In the genomic region with DNA sequence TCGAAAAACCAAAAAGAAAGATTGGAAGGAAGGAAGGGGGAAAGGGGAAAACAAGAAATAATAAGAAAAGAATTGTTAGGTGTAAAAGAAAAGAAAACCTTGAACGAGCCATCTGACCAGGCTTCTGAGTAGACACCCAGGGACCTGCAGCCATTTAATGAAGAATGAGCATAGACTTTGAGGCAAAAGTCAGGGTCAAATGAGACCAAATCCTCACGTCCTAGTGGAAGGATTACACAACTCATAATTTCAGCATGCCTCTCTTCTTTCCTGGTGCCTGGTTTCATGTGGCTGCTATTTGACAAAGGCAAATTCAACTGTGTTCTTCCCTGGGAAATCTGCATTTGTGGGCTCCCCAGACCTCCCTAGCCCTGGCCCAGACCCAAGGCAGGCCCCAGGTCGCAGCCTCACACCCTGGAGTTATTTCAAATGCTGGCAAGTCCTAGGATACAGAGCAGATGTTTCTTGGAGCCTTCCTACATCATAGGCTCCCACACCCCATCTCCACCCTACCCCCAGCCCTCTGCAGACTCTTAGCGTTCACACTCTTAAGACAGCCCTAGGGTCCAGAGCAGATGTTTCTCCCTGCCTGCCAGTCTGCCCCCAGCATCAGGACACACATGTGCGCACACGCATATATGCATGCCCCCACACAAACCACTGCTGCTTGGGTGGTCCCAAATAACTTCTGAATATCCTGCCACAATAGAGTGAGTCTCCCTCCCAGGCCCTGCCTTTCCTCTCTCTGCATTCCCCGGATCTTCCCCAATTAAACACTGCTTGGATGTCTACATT, we compare ENCODE assay signal across 11 mouse cellular contexts. TPM values are rescaled to one million over a fixed set of nuclear protein-coding genes. Genes with fewer than 3 reads are reported as not detected.
DNase-seq lines count a peak whose midpoint lies in the region; ATAC-seq lines count a peak whose summit lies in the region.
"Had no signal": no experiment of that assay in that cellular context is flagged by ENCODE, and none has a peak within 500 bp of the region (broad histone marks: within the 10 kb centered on the region; RNA-seq: fewer than 3 reads in every experiment).

No protein-coding gene starts in this region.

- no peak for DNase-seq in heart, adult 9 months (ENCODE audit: low spot score in 2 of 2)
- DNase-seq in ES-CJ7 (ENCODE audit: low read depth, low spot score): peak; percentile 33
- peak; percentile 35 for DNase-seq in midbrain, embryonic 10.5 days (ENCODE audit: low spot score)
- DNase-seq in yolk sac, embryonic 10.5 days (ENCODE audit: low spot score): no peak
- DNase-seq in B cell, adult 2 months: no peak
- DNase-seq in right cerebral cortex, postnatal 4 days: no peak
- DNase-seq: spleen, adult 18-20 months had no signal

- ATAC-seq in heart, embryonic 12.5 days (ENCODE audit: insufficient number of reproducible peaks, low FRiP score): no peak
- no peak for ATAC-seq in forebrain, embryonic 15.5 days (replicated peaks)

- no peak overlapping the region for H3K4me3 ChIP-seq in heart, embryonic 12.5 days
- H3K4me3 ChIP-seq in forebrain, embryonic 15.5 days: no peak overlapping the region
- peak overlapping the region; percentile 76 for H3K4me3 ChIP-seq in midbrain, embryonic 10.5 days

- no peaks in the 10 kb centered on the region for H3K27me3 ChIP-seq in heart, embryonic 12.5 days (replicated peaks)
- peaks cover 3% of the 10 kb centered on the region; the same call in 1 of the 2 replicates for H3K27me3 ChIP-seq in forebrain, embryonic 15.5 days
- peaks cover 52% of the 10 kb centered on the region for H3K27me3 ChIP-seq in midbrain, embryonic 10.5 days (ENCODE audit: low read depth, poor library complexity, severe bottlenecking)
- H3K27me3 ChIP-seq: CH12.LX had no signal

- WGBS in heart, embryonic 12.5 days: 69% methylated on average over 8 of the region's 8 CpGs
- 61% methylated on average over 8 of the region's 8 CpGs for WGBS in forebrain, embryonic 15.5 days
- WGBS in midbrain, embryonic 10.5 days: 59% methylated on average over 8 of the region's 8 CpGs

- H3K9ac ChIP-seq in heart, embryonic 12.5 days: no peak overlapping the region
- H3K9ac ChIP-seq in forebrain, embryonic 15.5 days (replicated peaks): no peak overlapping the region
- H3K9ac ChIP-seq: liver, embryonic 14.5 days had no signal

- H3K36me3 ChIP-seq in heart, embryonic 12.5 days: no peaks in the 10 kb centered on the region
- H3K36me3 ChIP-seq in forebrain, embryonic 15.5 days: no peaks in the 10 kb centered on the region
- H3K36me3 ChIP-seq in midbrain, embryonic 10.5 days: peaks cover 32% of the 10 kb centered on the region

- H3K27ac ChIP-seq in heart, embryonic 12.5 days (ENCODE audit: poor library complexity, severe bottlenecking): peak overlapping the region; percentile 13
- H3K27ac ChIP-seq in forebrain, embryonic 15.5 days (replicated peaks): no peak overlapping the region
- H3K27ac ChIP-seq in midbrain, embryonic 10.5 days (replicated peaks): peak overlapping the region; percentile 90
- H3K27ac ChIP-seq: liver, embryonic 14.5 days had no signal

- no peaks in the 10 kb centered on the region for H3K9me3 ChIP-seq in heart, embryonic 12.5 days (replicated peaks)
- no peaks in the 10 kb centered on the region for H3K9me3 ChIP-seq in forebrain, embryonic 15.5 days
- no peaks in the 10 kb centered on the region for H3K9me3 ChIP-seq in midbrain, embryonic 10.5 days (replicated peaks)

- peak overlapping the region; percentile 95 for H3K4me2 ChIP-seq in heart, embryonic 12.5 days
- H3K4me2 ChIP-seq in forebrain, embryonic 15.5 days (replicated peaks): peak overlapping the region; percentile 87

- H3K4me1 ChIP-seq in heart, embryonic 12.5 days (replicated peaks): peaks cover 21% of the 10 kb centered on the region
- H3K4me1 ChIP-seq in forebrain, embryonic 15.5 days: peaks cover 30% of the 10 kb centered on the region
- peaks cover 59% of the 10 kb centered on the region for H3K4me1 ChIP-seq in midbrain, embryonic 10.5 days

RNA-seq across cellular contexts. Expression of gene Ptch2, which starts 2.3 kb away (rescaled TPM):
- 2.6 and 2.7 TPM in 2 replicates for polyA plus RNA-seq in heart, embryonic 12.5 days (2016; fragmentation: Nextera tagmentation; extraction: Ambion mirVana)
- polyA plus RNA-seq in forebrain, embryonic 15.5 days (2015; fragmentation: Nextera tagmentation; extraction: Ambion mirVana): 3.6 and 3.8 TPM in 2 replicates
- polyA plus RNA-seq in midbrain, embryonic 10.5 days (2016; fragmentation: Nextera tagmentation; extraction: Ambion mirVana): 12.8 and 15.7 TPM in 2 replicates

RNA-seq across cellular contexts. Expression of gene Btbd19, which starts 27.4 kb away (rescaled TPM):
- polyA plus RNA-seq in heart, embryonic 12.5 days (2016; fragmentation: Nextera tagmentation; extraction: Ambion mirVana): 3.3 and 3.5 TPM in 2 replicates
- 4.4 and 4.6 TPM in 2 replicates for polyA plus RNA-seq in forebrain, embryonic 15.5 days (2015; fragmentation: Nextera tagmentation; extraction: Ambion mirVana)
- 4.4 and 5.4 TPM in 2 replicates for polyA plus RNA-seq in midbrain, embryonic 10.5 days (2016; fragmentation: Nextera tagmentation; extraction: Ambion mirVana)

RNA-seq across cellular contexts. Expression of gene Tctex1d4, which starts 28.4 kb away (rescaled TPM):
- not detected in 2 replicates for polyA plus RNA-seq in heart, embryonic 12.5 days (2016; fragmentation: Nextera tagmentation; extraction: Ambion mirVana)
- polyA plus RNA-seq in forebrain, embryonic 15.5 days (2015; fragmentation: Nextera tagmentation; extraction: Ambion mirVana): 0.37 TPM in 1 of 2 replicates, not detected in the other
- 0.14 TPM in 1 of 2 replicates, not detected in the other for polyA plus RNA-seq in midbrain, embryonic 10.5 days (2016; fragmentation: Nextera tagmentation; extraction: Ambion mirVana)
- polyA plus RNA-seq: liver, embryonic 14.5 days had no signal

RNA-seq across cellular contexts. Expression of gene Plk3, which starts 35.6 kb away (rescaled TPM):
- 2.6 TPM in 2 replicates for polyA plus RNA-seq in heart, embryonic 12.5 days (2016; fragmentation: Nextera tagmentation; extraction: Ambion mirVana)
- 8.6 and 8.8 TPM in 2 replicates for polyA plus RNA-seq in forebrain, embryonic 15.5 days (2015; fragmentation: Nextera tagmentation; extraction: Ambion mirVana)
- 36.8 and 41.3 TPM in 2 replicates for polyA plus RNA-seq in midbrain, embryonic 10.5 days (2016; fragmentation: Nextera tagmentation; extraction: Ambion mirVana)

RNA-seq across cellular contexts. Expression of gene Rps8, which starts 57.9 kb away (rescaled TPM):
- 612 and 621 TPM in 2 replicates for polyA plus RNA-seq in heart, embryonic 12.5 days (2016; fragmentation: Nextera tagmentation; extraction: Ambion mirVana)
- 478 and 525 TPM in 2 replicates for polyA plus RNA-seq in forebrain, embryonic 15.5 days (2015; fragmentation: Nextera tagmentation; extraction: Ambion mirVana)
- polyA plus RNA-seq in midbrain, embryonic 10.5 days (2016; fragmentation: Nextera tagmentation; extraction: Ambion mirVana): 691 and 830 TPM in 2 replicates

Comparison
In these comparisons a context has a peak if more than half of its experiments do, and no peak if none do; other contexts are left out.
1. DNase-seq: peak in ES-CJ7 (single experiment) and midbrain, embryonic 10.5 days (single experiment); none in heart, adult 9 months (0 of 2), yolk sac, embryonic 10.5 days (single experiment), B cell, adult 2 months (0 of 2) and right cerebral cortex, postnatal 4 days (single experiment).